Mouse (Mus musculus): ENCODE measurements at regions not wholly inside any gene's neighbourhood (a gene's known extent, or its start where the extent isn't known, plus 50 kb on each side); places are given as distances from the start of the nearest gene placed in this dataset.

DNA sequence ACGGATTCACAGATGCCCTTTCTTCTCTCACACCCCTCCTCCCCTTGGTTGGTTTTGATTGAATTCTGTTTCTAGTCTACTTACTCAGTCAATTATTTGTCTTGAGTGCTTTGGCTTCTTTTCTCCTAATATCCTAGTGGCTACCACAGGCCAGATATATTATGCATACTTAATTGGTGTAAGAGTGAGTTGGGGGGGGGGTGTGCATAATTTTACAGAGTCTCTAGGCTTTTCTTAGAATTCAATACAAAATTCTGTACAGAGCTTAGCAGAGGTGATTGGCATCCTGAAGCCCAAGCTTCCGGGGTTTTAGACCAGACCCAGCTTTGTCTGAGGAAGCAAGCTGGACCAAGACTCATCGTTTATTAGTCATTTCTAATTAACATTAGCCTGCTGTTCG, 76.7 kb upstream of the Atxn1 start:
- TF ChIP-seq CTCF (IDR thresholded peaks at IDR 0.05; ENCODE audit: control insufficient read depth, insufficient read depth, insufficient read length) (no peak), MYOG (IDR thresholded peaks at IDR 0.05; ENCODE audit: control insufficient read depth, extremely low read depth, insufficient read length) (no peak), CEBPB (IDR thresholded peaks at IDR 0.05; ENCODE audit: low read depth) (no peak), USF1 (IDR thresholded peaks at IDR 0.05; ENCODE audit: low read depth) (no peak)

Data from C2C12 (cell line).